Mouse (Mus musculus) forebrain, embryonic 16.5 days (tissue): Measurements from ENCODE around the gene Acss1. TPM values are rescaled to one million over a fixed set of nuclear protein-coding genes. Genes with fewer than 3 reads are reported as not detected.

Source experiments
- ATAC-seq: fragments of 200-750 bp; cut with Nextera tagmentation; 2 replicates; pipeline ENCODE4 v1.8.0; 2017; ENCODE audit warnings: mild to moderate bottlenecking, moderate library complexity
- H3K27ac ChIP-seq: fragments of 300-500 bp; sonication (generic); 2 replicates; pipeline ENCODE4 v1.5.1; 2014; ENCODE audit warnings: low read length, control low read depth
- H3K27me3 ChIP-seq: fragments of 300-500 bp; sonication (generic); replicated peaks from 2 replicates; pipeline ENCODE4 v1.6.1; 2014; ENCODE audit warnings: low read length; ENCODE audit not compliant: control insufficient read depth, insufficient read depth
- H3K36me3 ChIP-seq: fragments of 300-500 bp; sonication (generic); 2 replicates; pipeline ENCODE4 v1.6.1; 2014; ENCODE audit not compliant: control insufficient read depth, insufficient read depth
- H3K4me1 ChIP-seq: fragments of 300-500 bp; sonication (generic); replicated peaks from 2 replicates; pipeline ENCODE4 v1.6.1; 2014; ENCODE audit warnings: low read length; ENCODE audit not compliant: control insufficient read depth, insufficient read depth
- H3K4me2 ChIP-seq: fragments of 300-500 bp; sonication (generic); 2 replicates; pipeline ENCODE4 v1.6.1; 2014; ENCODE audit warnings: mild to moderate bottlenecking, low read length, control low read depth
- H3K4me3 ChIP-seq: fragments of 300-500 bp; sonication (generic); replicated peaks from 2 replicates; pipeline ENCODE4 v1.5.1; 2014; ENCODE audit warnings: mild to moderate bottlenecking, low read length, control low read depth
- H3K9ac ChIP-seq: fragments of 300-500 bp; sonication (generic); replicated peaks from 2 replicates; pipeline ENCODE4 v1.6.1; 2014; ENCODE audit warnings: low read depth, low read length, control low read depth
- H3K9me3 ChIP-seq: fragments of 300-500 bp; sonication (generic); 2 replicates; pipeline ENCODE4 v1.6.1; 2016; ENCODE audit warnings: low read length; ENCODE audit not compliant: control insufficient read depth
- WGBS: fragments of 180-500 bp; shearing (Covaris S2); extraction: QIAGEN DNeasy Blood & Tissue Kit; methylation state at CpG from one replicate; pipeline ENCODE4 v1.1.7; 2014; 5-methylcytosine and 5-hydroxymethylcytosine counted together
- polyA plus RNA-seq: library from polyadenylated mRNA; unstranded; fragments of >200 nt; fragmentation: Nextera tagmentation; extraction: Ambion mirVana; gene quantifications from 2 replicates; pipeline ENCODE4 v1.2.1, GENCODE M21; 2015

The Acss1 gene
- polyA plus RNA-seq, 1 experiment from 2014 or later = 21.9 TPM

GRCm38 (mm10) chr2:150684451-150684850 lies 16.2 kb upstream of the Acss1 start:
- Histone ChIP-seq H3K9ac (no peak overlapping the region), H3K27ac (no peak overlapping the region), H3K4me2 (no peak overlapping the region), H3K9me3 (no peaks in the 10 kb centered on the region), H3K27me3 (peaks cover 16% of the 10 kb centered on the region), H3K36me3 (no peaks in the 10 kb centered on the region), H3K4me3 (no peak overlapping the region), H3K4me1 (peaks cover 12% of the 10 kb centered on the region)
- no peak for ATAC-seq
- WGBS = 90% methylated on average over 12 of the region's 12 CpGs

DNA sequence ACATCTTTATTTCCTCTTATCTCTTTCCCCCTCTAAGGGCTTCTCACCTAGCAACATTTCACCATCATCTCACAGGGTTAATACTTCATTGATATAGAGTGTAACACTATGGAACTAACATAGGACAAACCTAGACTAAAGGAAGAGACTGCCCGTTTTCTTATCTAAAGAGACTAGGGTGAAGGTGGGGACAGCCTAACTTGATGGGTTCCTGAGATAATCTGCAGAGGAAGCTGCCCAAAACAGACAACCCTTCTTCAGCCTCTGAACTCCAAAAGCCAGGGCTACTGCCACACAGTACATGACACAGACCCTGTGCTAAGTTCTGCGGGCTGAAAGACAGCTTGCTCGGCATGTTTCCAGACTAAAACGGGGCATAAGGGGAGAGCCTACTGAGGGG lies 13.3 kb upstream of the Acss1 start:
- no peak overlapping the region for H3K4me3 ChIP-seq
- WGBS = 72% methylated on average over 4 of the region's 4 CpGs
- ATAC-seq = no peak
- no peaks in the 10 kb centered on the region for H3K36me3 ChIP-seq
- no peaks in the 10 kb centered on the region for H3K4me1 ChIP-seq
- H3K4me2 ChIP-seq = no peak overlapping the region
- H3K9ac ChIP-seq = no peak overlapping the region
- no peak overlapping the region for H3K27ac ChIP-seq
- peaks cover 3% of the 10 kb centered on the region; the same call in 1 of the 2 replicates for H3K27me3 ChIP-seq
- H3K9me3 ChIP-seq = no peaks in the 10 kb centered on the region

DNA sequence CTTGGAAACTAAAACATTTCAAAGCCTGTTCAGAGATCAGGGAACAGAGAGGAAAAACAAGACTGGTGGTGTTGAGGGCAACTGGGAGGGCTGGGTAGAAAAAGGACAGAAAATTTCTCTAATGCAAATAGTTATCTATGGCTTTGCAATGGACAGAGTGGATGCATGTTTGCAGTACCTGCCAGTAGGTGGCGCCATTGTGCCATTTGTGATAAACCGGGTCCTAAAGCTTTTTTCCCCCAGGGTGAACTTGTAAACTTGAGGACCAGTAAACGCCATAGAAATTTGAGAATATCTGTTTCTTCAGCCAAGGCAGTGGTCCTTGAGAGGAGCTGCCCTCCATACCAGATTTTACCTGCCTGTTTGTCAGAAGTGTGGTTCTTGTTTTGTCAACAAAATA lies 10.1 kb upstream of the Acss1 start:
- no peak; the same call in 1 of the 2 replicates for ATAC-seq
- 1% methylated on average over 3 of the region's 3 CpGs for WGBS

DNA sequence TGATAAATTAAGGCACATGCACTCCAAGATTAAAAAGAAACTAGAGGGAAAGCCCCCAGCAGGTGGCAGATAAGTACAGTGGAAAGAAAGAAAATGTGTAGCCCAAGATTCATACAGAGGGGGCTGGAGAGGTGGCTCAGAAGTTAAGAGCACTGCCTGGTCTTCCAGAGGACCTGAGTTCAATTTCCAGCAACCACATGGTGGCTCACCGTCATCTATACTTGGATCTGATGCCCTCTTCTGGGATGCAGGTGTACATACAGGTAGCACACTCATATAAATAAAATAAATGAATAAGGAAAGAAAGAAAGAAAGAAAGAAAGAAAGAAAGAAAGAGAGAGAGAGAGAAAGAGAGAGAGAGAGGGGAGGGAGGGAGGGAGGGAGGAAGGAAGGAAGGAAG lies 7.2 kb upstream of the Acss1 start:
- Histone ChIP-seq H3K36me3 (no peaks in the 10 kb centered on the region), H3K4me2 (no peak overlapping the region), H3K27ac (no peak overlapping the region), H3K4me1 (no peaks in the 10 kb centered on the region), H3K27me3 (no peaks in the 10 kb centered on the region), H3K9ac (no peak overlapping the region), H3K4me3 (no peak overlapping the region), H3K9me3 (no peaks in the 10 kb centered on the region)
- 11% methylated on average over 1 of the region's 1 CpGs for WGBS
- ATAC-seq = no peak

More for the DNA sequence above, 10.1 kb upstream of the Acss1 start:
- Histone ChIP-seq H3K27me3 (no peaks in the 10 kb centered on the region), H3K4me3 (no peak overlapping the region), H3K4me2 (no peak overlapping the region), H3K4me1 (no peaks in the 10 kb centered on the region), H3K9me3 (no peaks in the 10 kb centered on the region), H3K9ac (no peak overlapping the region), H3K27ac (no peak overlapping the region), H3K36me3 (no peaks in the 10 kb centered on the region)

- Histone ChIP-seq H3K4me1 (no peaks in the 10 kb centered on the region), H3K36me3 (no peaks in the 10 kb centered on the region), H3K27me3 (no peaks in the 10 kb centered on the region), H3K9ac (no peak overlapping the region), H3K9me3 (no peaks in the 10 kb centered on the region), H3K27ac (no peak overlapping the region), H3K4me3 (no peak overlapping the region), H3K4me2 (no peak overlapping the region)
- peak; percentile 78 for ATAC-seq
- WGBS = 6% methylated on average over 2 of the region's 2 CpGs
Measured at GRCm38 (mm10) chr2:150674900-150675299, 6.6 kb upstream of the Acss1 start.

DNA sequence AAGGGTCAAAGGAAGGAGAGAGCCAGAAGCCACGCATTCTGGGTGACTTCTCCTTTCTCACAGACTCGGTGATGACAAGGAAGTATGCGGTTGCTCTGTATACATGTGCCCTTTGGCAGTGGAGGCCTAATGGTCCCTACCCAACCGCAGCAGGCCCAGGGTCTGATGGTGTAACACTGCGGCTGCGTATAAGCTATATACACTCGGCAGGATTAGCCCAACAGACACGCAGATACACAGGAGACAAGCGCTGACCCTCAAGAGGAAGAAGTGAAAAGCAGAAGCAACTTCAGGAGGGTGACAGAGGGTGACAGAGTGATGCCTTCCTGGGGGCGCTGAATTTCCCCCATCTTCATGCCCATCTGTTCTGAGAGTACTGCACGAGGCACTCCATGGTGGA lies 5.6 kb upstream of the Acss1 start:
- 83% methylated on average over 11 of the region's 11 CpGs for WGBS
- no peaks in the 10 kb centered on the region for H3K27me3 ChIP-seq
- H3K9ac ChIP-seq = no peak overlapping the region
- no peaks in the 10 kb centered on the region for H3K9me3 ChIP-seq
- H3K36me3 ChIP-seq = no peaks in the 10 kb centered on the region
- peak; percentile 7; the same call in 1 of the 2 replicates for ATAC-seq
- H3K4me1 ChIP-seq = no peaks in the 10 kb centered on the region
- H3K4me2 ChIP-seq = no peak overlapping the region
- no peak overlapping the region for H3K27ac ChIP-seq
- H3K4me3 ChIP-seq = no peak overlapping the region

- no peaks in the 10 kb centered on the region for H3K36me3 ChIP-seq
- no peak overlapping the region for H3K4me3 ChIP-seq
- no peak overlapping the region for H3K27ac ChIP-seq
- H3K27me3 ChIP-seq = no peaks in the 10 kb centered on the region
- no peak overlapping the region for H3K9ac ChIP-seq
- H3K4me1 ChIP-seq = peaks cover 11% of the 10 kb centered on the region
- 81% methylated on average over 8 of the region's 8 CpGs for WGBS
- H3K4me2 ChIP-seq = no peak overlapping the region
- no peak for ATAC-seq
- H3K9me3 ChIP-seq = no peaks in the 10 kb centered on the region
Measured at GRCm38 (mm10) chr2:150671609-150672290, 3.5 kb upstream of the Acss1 start.

DNA sequence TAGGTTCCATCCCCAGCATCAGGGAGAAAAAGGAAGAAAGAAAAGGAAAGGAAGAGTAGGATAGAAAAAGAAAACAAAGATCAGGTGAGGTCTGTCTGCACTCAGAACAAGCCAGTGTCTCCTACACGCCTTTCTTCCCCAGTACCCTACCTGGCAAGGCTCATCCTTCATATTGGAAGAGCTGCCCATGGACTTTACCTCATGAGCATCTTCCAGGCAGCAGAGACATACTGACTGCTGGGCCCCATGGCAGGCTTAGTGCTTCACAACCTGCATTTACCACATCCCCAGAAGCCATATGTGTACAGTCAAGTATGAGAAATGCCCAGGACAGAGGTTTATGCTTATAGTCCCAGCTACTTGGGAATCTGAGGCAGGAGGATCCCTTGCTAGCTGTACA lies 2.6 kb upstream of the Acss1 start:
- Histone ChIP-seq H3K9ac (no peak overlapping the region), H3K27ac (no peak overlapping the region), H3K36me3 (no peaks in the 10 kb centered on the region), H3K4me2 (no peak overlapping the region), H3K4me3 (no peak overlapping the region), H3K4me1 (peaks cover 11% of the 10 kb centered on the region), H3K9me3 (no peaks in the 10 kb centered on the region), H3K27me3 (no peaks in the 10 kb centered on the region)
- WGBS = 82% methylated on average over 1 of the region's 1 CpGs
- ATAC-seq = no peak

- no peaks in the 10 kb centered on the region for H3K36me3 ChIP-seq
- no peak overlapping the region for H3K4me2 ChIP-seq
- WGBS = 70% methylated on average over 2 of the region's 2 CpGs
- ATAC-seq = no peak
- peaks cover 23% of the 10 kb centered on the region for H3K4me1 ChIP-seq
- no peaks in the 10 kb centered on the region for H3K27me3 ChIP-seq
- no peaks in the 10 kb centered on the region for H3K9me3 ChIP-seq
- no peak overlapping the region for H3K9ac ChIP-seq
- no peak overlapping the region for H3K27ac ChIP-seq
- no peak overlapping the region for H3K4me3 ChIP-seq
Measured at GRCm38 (mm10) chr2:150669454-150670045, 1.2 kb upstream of the Acss1 start.
